Mouse (Mus musculus) intestine, embryonic 15.5 days (tissue): Measurements from ENCODE around the gene Gm45713. TPM values are rescaled to one million over a fixed set of nuclear protein-coding genes. Genes with fewer than 3 reads are reported as not detected.
"Not testable (repeated sequence)": the region's sequence is repeated elsewhere in the genome, so short reads cannot be mapped to it uniquely, and the experiment has no call there.

Source experiments
- ATAC-seq: fragments of 200-750 bp; cut with Nextera tagmentation; 2 replicates; pipeline ENCODE4 v1.8.0; 2017; ENCODE audit warnings: moderate TSS enrichment, moderate library complexity
- H3K27ac ChIP-seq: fragments of 300-500 bp; sonication (generic); 2 replicates; pipeline ENCODE4 v1.5.1; 2015; ENCODE audit warnings: mild to moderate bottlenecking, inconsistent platforms
- H3K27me3 ChIP-seq: fragments of 300-500 bp; sonication (generic); replicated peaks from 2 replicates; pipeline ENCODE4 v1.6.1; 2015; ENCODE audit warnings: inconsistent platforms
- H3K36me3 ChIP-seq: fragments of 300-500 bp; sonication (generic); 2 replicates; pipeline ENCODE4 v1.6.1; 2015; ENCODE audit warnings: inconsistent platforms
- H3K4me1 ChIP-seq: fragments of 300-500 bp; sonication (generic); replicated peaks from 2 replicates; pipeline ENCODE4 v1.6.1; 2015; ENCODE audit warnings: inconsistent platforms
- H3K4me2 ChIP-seq: fragments of 300-500 bp; sonication (generic); replicated peaks from 2 replicates; pipeline ENCODE4 v1.6.1; 2015; ENCODE audit warnings: mild to moderate bottlenecking, inconsistent platforms
- H3K4me3 ChIP-seq: fragments of 300-500 bp; sonication (generic); replicated peaks from 2 replicates; pipeline ENCODE4 v1.5.1; 2015; ENCODE audit warnings: inconsistent platforms
- H3K9ac ChIP-seq: fragments of 300-500 bp; sonication (generic); 2 replicates; pipeline ENCODE4 v1.6.1; 2015; ENCODE audit warnings: inconsistent platforms
- H3K9me3 ChIP-seq: fragments of 300-500 bp; sonication (generic); 2 replicates; pipeline ENCODE4 v1.6.1; 2016; ENCODE audit warnings: inconsistent platforms
- WGBS: fragments of 180-500 bp; shearing (Covaris S2); methylation state at CpG from one replicate; pipeline ENCODE4 v1.1.7; 2015; 5-methylcytosine and 5-hydroxymethylcytosine counted together
- polyA plus RNA-seq: library from polyadenylated mRNA; unstranded; fragments of >200 nt; fragmentation: Nextera tagmentation; extraction: Ambion mirVana; gene quantifications from 2 replicates; pipeline ENCODE4 v1.2.1, GENCODE M21; 2015

Gm45713 gene
- polyA plus RNA-seq, 1 experiment from 2014 or later = 0.24 TPM

DNA sequence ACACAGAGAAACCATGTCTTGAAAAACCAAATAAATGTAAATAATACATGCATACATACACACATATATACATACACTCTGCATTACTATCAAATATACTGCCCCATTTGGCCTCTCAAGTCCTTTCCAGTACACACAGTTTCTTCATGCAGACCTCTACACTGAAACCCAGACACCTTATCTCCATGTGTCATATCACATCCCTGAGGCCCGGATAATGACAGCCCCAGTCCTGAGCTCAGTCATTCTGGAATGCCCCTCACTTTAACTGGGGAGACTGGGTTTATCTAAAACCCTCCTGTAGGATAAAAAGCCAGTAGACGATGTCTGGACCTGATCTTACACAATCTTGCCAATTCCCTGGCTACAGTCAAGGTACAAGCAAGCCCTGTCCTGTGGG lies 22.6 kb downstream of the Gm45713 start:
- ATAC-seq = peak; percentile 48; the same call in 1 of the 2 replicates
- Histone ChIP-seq H3K9ac (no peak overlapping the region), H3K27ac (peak overlapping the region; percentile 58; the same call in 1 of the 2 replicates), H3K27me3 (no peaks in the 10 kb centered on the region), H3K36me3 (no peaks in the 10 kb centered on the region), H3K4me1 (0 out of 2 replicates have a peak, but pooled peaks cover 6% of the 10 kb centered on the region), H3K4me2 (no peak overlapping the region), H3K9me3 (no peaks in the 10 kb centered on the region), H3K4me3 (no peak overlapping the region)
- 65% methylated on average over 2 of the region's 2 CpGs for WGBS

DNA sequence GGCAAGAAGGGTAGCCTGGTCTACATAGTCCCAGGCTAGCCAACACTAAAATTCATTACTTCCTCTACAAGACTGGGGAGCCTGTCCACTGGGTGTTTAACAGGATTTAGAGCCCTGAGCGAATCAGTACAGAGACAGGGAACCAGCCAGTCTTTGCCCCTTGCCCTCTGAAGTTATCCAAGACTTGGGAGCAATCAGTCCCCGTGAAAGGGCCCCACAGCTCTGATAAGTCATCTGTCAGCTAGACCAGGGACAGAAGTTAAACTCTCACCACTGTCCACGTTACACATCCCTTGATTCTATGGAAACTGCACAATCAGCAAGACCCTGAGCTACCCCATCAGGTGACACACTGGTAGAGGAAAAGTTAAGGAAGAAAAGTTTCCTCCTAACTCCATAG lies 23.5 kb downstream of the Gm45713 start:
- 0 out of 2 replicates have a peak, but pooled peaks cover 4% of the 10 kb centered on the region for H3K4me1 ChIP-seq
- H3K36me3 ChIP-seq = no peaks in the 10 kb centered on the region
- H3K4me2 ChIP-seq = no peak overlapping the region
- WGBS = 27% methylated on average over 3 of the region's 3 CpGs
- H3K9me3 ChIP-seq = no peaks in the 10 kb centered on the region
- no peak overlapping the region for H3K9ac ChIP-seq
- no peaks in the 10 kb centered on the region for H3K27me3 ChIP-seq
- no peak overlapping the region for H3K4me3 ChIP-seq
- no peak overlapping the region for H3K27ac ChIP-seq
- ATAC-seq = peak; percentile 86

GRCm38 (mm10) chr7:45111940-45112339 lies 24.1 kb downstream of the Gm45713 start:
- 0 out of 2 replicates have a peak, but pooled peaks cover 3% of the 10 kb centered on the region for H3K4me1 ChIP-seq
- no peak overlapping the region for H3K27ac ChIP-seq
- no peak overlapping the region for H3K4me3 ChIP-seq
- no peak for ATAC-seq
- H3K4me2 ChIP-seq = no peak overlapping the region
- H3K9ac ChIP-seq = no peak overlapping the region
- H3K9me3 ChIP-seq = no peaks in the 10 kb centered on the region
- WGBS = 43% methylated on average over 2 of the region's 2 CpGs
- no peaks in the 10 kb centered on the region for H3K36me3 ChIP-seq
- H3K27me3 ChIP-seq = no peaks in the 10 kb centered on the region

DNA sequence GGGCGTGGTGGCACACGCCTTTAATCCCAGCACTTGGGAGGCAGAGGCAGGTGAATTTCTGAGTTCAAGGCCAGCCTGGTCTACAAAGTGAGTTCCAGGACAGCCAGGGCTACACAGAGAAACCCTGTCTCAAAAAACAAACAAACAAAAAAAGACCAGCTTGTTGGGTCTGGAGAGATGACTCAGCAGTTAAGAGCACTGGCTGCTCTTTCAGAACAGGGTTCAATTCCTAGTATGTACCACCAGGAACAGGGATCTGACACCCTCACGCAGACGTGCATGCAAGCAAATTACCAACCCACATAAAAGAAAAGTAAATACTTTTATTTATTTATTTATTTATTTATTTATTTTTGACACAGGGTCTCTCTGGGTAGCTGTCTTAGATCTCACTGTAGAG lies 25.9 kb downstream of the Gm45713 start:
- H3K27ac ChIP-seq, H3K9me3 ChIP-seq, H3K9ac ChIP-seq, ATAC-seq, H3K36me3 ChIP-seq, H3K27me3 ChIP-seq, H3K4me3 ChIP-seq, H3K4me2 ChIP-seq: not testable (repeated sequence)
- peaks cover 12% of the 10 kb centered on the region; the same call in 1 of the 2 replicates for H3K4me1 ChIP-seq
- 90% methylated on average over 4 of the region's 4 CpGs for WGBS

DNA sequence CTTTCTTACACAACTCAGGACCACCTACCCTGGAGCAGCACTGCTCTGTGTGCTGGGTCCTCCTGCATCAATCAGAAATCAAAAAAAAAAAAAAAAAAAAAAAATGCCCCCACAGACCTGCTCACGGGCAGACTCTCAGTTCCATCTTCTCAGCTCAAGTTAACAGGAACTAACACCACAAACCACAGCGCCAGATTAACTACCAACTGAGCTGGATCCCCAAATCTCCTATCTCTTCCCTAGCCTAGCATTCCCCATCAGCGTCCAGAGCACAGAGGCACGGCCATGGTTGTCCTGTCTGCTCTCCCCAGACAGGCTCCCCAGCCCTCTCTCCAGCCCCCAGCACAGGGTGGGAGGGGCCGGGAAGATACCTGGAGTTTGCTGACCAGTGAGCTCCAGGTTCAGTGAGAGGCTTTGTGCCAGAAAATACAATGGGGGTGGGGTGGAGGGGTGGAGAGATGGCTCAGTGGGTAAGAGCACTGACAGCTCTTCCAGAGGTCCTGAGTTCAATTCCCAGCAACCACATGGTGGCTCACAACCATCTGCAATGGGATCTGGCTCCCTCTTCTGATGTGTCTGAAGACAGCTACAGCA lies 28.9 kb downstream of the Gm45713 start:
- Histone ChIP-seq H3K36me3 (no peaks in the 10 kb centered on the region), H3K27ac (no peak overlapping the region), H3K4me2 (no peak overlapping the region), H3K4me1 (peaks cover 33% of the 10 kb centered on the region), H3K27me3 (no peaks in the 10 kb centered on the region), H3K9ac (no peak overlapping the region), H3K4me3 (no peak overlapping the region), H3K9me3 (no peaks in the 10 kb centered on the region)
- 67% methylated on average over 5 of the region's 5 CpGs for WGBS
- ATAC-seq = no peak

DNA sequence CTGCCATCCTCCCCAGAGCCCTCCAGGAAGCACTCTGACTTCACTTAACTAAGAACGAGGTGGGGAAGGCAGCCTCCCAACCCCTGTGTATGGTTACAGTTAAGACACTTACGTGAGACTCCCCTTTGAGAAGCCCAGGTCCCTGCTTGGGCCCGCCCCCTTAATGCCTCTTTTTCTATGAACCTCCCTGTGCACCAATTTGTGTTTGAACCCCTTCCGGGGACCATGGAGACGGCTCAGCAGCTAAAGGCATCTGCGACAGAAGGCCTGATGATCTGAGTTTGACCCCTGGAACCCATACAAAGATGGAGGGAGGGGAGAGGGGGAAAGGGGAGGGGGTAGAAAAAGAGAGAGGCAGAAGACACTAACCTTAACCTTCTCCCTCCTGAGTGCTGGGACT lies 29.6 kb downstream of the Gm45713 start:
- Histone ChIP-seq H3K36me3 (no peaks in the 10 kb centered on the region), H3K4me1 (peaks cover 33% of the 10 kb centered on the region), H3K27me3 (no peaks in the 10 kb centered on the region), H3K9me3 (no peaks in the 10 kb centered on the region), H3K27ac (no peak overlapping the region), H3K4me2 (no peak overlapping the region), H3K4me3 (no peak overlapping the region), H3K9ac (no peak overlapping the region)
- 56% methylated on average over 6 of the region's 6 CpGs for WGBS
- no peak for ATAC-seq

- peak; percentile 58 for ATAC-seq
- H3K4me1 ChIP-seq = peaks cover 33% of the 10 kb centered on the region
- H3K27me3 ChIP-seq = no peaks in the 10 kb centered on the region
- 0 out of 2 replicates have a peak overlapping the region, but pooled peaks have one; percentile 22 for H3K27ac ChIP-seq
- no peak overlapping the region for H3K4me2 ChIP-seq
- H3K36me3 ChIP-seq = no peaks in the 10 kb centered on the region
- 62% methylated on average over 8 of the region's 8 CpGs for WGBS
- H3K9me3 ChIP-seq = no peaks in the 10 kb centered on the region
- no peak overlapping the region for H3K4me3 ChIP-seq
- H3K9ac ChIP-seq = no peak overlapping the region
Measured at GRCm38 (mm10) chr7:45105491-45105890, 30.5 kb downstream of the Gm45713 start.

GRCm38 (mm10) chr7:45104941-45105340 lies 31.1 kb downstream of the Gm45713 start:
- H3K4me3 ChIP-seq = no peak overlapping the region
- H3K9me3 ChIP-seq = no peaks in the 10 kb centered on the region
- ATAC-seq = no peak
- no peak overlapping the region for H3K4me2 ChIP-seq
- peaks cover 33% of the 10 kb centered on the region for H3K4me1 ChIP-seq
- H3K36me3 ChIP-seq = no peaks in the 10 kb centered on the region
- no peaks in the 10 kb centered on the region for H3K27me3 ChIP-seq
- WGBS = 83% methylated on average over 5 of the region's 5 CpGs
- H3K27ac ChIP-seq = no peak overlapping the region
- no peak overlapping the region for H3K9ac ChIP-seq

- H3K4me3 ChIP-seq = peak within 1 kb of the TSS; percentile 44
- WGBS = 14% methylated on average over 7 of the region's 7 CpGs
- H3K4me2 ChIP-seq = peak within 1 kb of the TSS; percentile 75
- no peaks in the 10 kb centered on the region for H3K36me3 ChIP-seq
- no peaks in the 10 kb centered on the region for H3K27me3 ChIP-seq
- H3K9ac ChIP-seq = peak within 1 kb of the TSS; percentile 57
- peak; percentile 93 for ATAC-seq
- peak within 1 kb of the TSS; percentile 93 for H3K27ac ChIP-seq
- H3K4me1 ChIP-seq = peaks cover 33% of the 10 kb centered on the region
- no peaks in the 10 kb centered on the region for H3K9me3 ChIP-seq
Measured at GRCm38 (mm10) chr7:45103652-45104180, 32.3 kb downstream of the Gm45713 start, which contains the start of gene Fcgrt. Fcgrt (minus strand) TSS chr7:45103851.

DNA sequence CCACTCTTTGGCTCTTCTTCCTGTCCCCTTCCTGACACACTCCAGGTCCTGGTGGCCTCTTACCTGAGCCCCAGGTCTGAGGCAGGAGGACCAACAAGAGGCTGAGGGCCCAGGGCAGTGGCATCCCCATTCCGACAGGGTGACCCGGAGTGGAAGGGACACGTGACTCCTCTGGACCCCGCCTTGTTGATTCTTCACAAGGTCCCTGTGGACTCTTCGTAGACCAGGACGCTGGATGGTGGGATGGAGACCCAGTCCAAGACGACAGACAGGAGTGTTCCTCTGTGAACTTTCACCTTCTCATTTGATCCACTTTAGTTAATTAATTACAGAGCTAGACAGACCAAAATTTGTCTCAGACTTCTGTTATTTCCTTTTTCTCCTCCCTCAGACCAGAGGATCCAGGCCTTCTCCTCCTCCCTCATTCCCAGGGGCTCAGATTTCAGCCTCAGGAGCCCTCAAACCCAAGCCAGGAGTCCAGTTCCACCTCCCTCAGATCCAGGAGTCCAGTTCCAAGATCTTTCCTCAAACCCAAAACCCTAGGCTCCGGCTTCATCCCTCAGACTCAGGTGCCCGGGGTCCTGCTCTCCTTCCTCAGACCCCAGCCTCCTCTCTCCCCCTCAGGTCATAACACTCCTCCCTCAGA lies 33.0 kb downstream of the Gm45713 start:
- H3K4me2 ChIP-seq = peak overlapping the region; percentile 75
- H3K9ac ChIP-seq = peak overlapping the region; percentile 57
- peak overlapping the region; percentile 44 for H3K4me3 ChIP-seq
- no peaks in the 10 kb centered on the region for H3K36me3 ChIP-seq
- H3K27ac ChIP-seq = peak overlapping the region; percentile 93
- ATAC-seq = peak; percentile 29
- H3K27me3 ChIP-seq = no peaks in the 10 kb centered on the region
- peaks cover 33% of the 10 kb centered on the region for H3K4me1 ChIP-seq
- 46% methylated on average over 9 of the region's 9 CpGs for WGBS
- H3K9me3 ChIP-seq = no peaks in the 10 kb centered on the region

GRCm38 (mm10) chr7:45102441-45102840 lies 33.6 kb downstream of the Gm45713 start:
- WGBS = 66% methylated on average over 11 of the region's 11 CpGs
- Histone ChIP-seq H3K9ac (no peak overlapping the region), H3K4me3 (peak overlapping the region; percentile 44), H3K4me1 (peaks cover 33% of the 10 kb centered on the region), H3K4me2 (peak overlapping the region; percentile 75), H3K27ac (no peak overlapping the region; the same call in 1 of the 2 replicates), H3K36me3 (no peaks in the 10 kb centered on the region), H3K27me3 (no peaks in the 10 kb centered on the region), H3K9me3 (no peaks in the 10 kb centered on the region)
- ATAC-seq = no peak

- Histone ChIP-seq H3K9ac (no peak overlapping the region), H3K4me1 (peaks cover 27% of the 10 kb centered on the region), H3K4me2 (no peak overlapping the region), H3K9me3 (no peaks in the 10 kb centered on the region), H3K36me3 (no peaks in the 10 kb centered on the region), H3K27ac (no peak overlapping the region), H3K4me3 (no peak overlapping the region), H3K27me3 (no peaks in the 10 kb centered on the region)
- ATAC-seq = no peak
- whole genome bisulfite sequencing = 89% methylated on average over 6 of the region's 6 CpGs
Measured at GRCm38 (mm10) chr7:45100046-45100445, 36.0 kb downstream of the Gm45713 start.
